Mouse (Mus musculus) naive thymus-derived CD4-positive, alpha-beta T cell, adult 2 months (primary cell): ENCODE results near the gene Nhlrc1.

Experiments used
- DNase-seq: peaks from one replicate; pipeline ENCODE4 v3.0.0-alpha.2; 2011; ENCODE audit warnings: low read depth

Nhlrc1 gene

GRCm38 (mm10) chr13:47014334-47015194 is at the start of gene Nhlrc1:
TSS of gene Nhlrc1 (minus strand) at chr13:47014850.
- peak; percentile 89 for DNase-seq

DNA sequence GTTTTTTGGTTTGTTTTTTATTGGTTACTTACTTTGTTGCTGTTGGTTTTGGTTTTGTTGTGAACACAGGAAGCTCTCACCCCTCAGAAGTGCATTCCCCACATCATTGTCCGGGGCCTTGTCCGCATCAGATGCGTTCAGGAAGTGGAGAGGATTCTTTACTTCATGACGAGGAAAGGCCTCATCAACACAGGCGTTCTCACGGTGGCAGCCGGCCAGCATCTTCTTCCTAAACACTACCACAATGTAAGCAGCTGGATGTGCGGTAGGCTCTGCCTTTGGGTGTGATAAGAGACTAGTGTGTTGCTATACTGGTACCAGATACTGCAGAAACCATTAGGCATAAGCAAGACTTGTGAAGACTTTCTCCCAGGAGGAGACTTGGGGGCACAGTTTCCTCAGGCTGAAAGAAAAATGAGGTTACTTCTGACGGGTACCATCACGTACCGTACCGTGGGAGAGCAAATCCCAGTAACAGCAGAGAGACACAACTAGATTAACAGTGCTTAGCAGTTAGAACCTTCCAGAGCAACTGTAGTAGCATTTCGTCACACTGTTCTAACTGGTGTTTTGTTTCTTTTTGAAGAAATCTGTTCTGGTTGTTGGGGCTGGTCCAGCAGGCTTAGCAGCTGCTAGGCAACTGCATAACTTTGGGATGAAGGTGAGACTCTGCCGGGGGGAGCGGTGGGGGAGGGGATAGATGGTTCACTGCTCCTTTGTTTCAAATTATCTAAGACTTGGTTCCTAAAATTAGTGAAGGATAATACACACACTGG is 49.5 kb upstream of the Nhlrc1 start:
- DNase-seq, result no peak

GRCm38 (mm10) chr13:47062756-47063155 is 48.1 kb upstream of the Nhlrc1 start:
- no peak for DNase-seq

DNA sequence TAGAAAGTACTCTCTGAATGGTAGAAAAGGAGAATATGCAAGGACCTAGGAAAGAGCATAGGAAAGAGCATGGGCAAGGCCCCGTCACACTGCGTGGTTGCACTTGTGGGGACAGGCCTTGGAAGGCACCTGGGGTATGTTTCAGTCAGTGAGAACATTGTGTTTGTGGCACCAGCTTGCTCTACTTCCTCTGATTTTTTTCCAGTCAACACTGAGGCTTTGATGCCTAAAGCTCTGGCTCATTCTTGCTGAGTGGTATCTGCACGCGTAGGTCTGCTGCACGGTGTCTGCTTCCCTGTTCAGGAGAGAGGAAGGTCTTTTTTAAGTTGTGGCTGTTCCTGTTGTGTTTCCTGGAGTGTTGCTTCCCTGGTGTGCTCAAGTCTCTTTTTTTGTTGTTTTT is 42.1 kb upstream of the Nhlrc1 start:
- no peak for DNase-seq

DNA sequence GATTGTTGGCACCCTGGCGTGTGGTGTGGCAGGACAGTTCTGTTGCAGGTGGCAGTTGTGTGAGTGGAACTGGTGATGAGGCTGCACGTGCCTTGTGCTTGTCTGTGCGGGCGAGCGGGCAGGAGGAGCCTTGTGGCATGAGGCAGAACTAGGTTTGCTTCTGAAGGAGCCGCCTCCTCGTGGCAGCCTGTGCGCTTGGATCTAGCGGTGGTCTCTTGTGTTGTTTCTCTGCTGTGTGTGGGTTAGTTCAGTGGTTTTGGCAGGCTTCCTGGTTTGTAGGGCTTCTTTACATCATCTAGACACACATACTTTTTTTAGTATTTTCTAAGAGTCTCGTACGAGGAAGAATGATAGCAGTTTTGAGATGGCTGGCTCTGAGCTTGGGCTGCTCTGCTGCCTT is 41.5 kb upstream of the Nhlrc1 start:
- DNase-seq, result peak; percentile 20

DNA sequence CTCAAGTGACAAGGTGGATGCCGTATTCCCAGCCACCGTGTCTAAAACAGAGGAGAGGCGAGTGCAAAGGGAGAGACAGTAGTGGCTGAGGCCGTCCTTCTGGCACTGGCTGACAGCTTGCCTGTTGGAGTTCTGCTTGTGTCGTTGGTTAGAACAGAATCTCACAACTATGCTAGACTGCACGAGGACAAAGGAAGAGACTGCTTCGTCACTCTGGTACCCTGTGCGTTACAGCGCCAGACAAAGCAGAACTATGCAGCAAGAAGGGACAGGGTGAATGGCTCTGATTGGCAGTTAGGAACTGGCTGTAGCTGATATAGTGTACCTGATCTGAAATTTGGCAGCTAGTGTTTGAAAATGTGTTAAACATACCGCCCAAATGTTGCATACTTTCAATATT is 39.3 kb upstream of the Nhlrc1 start:
- no peak for DNase-seq

- no peak for DNase-seq
Measured at GRCm38 (mm10) chr13:47050009-47050408, 35.4 kb upstream of the Nhlrc1 start.

- DNase-seq, result no peak
Measured at GRCm38 (mm10) chr13:47047996-47048395, 33.3 kb upstream of the Nhlrc1 start.

DNA sequence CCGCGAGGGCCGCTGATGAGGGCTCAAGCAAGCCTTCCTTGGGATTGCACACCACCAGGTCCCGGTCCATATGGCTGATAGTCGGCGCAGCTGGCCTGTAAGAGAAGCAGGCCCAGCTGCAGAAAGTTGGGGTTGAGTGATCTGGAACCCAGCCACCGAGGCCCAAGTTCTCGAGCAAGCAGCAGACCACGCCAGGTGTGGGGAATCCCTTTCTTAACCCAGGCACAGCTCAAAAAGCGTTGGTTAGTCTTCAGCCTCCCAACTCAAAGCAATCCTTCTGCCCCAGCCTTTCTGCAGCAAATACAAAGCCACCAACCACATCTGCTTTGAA is 29.9 kb upstream of the Nhlrc1 start, which contains the start of gene Tpmt:
Tpmt (minus strand) TSS at position 121 of the 331 bp plus-strand sequence.
- no peak for DNase-seq

DNA sequence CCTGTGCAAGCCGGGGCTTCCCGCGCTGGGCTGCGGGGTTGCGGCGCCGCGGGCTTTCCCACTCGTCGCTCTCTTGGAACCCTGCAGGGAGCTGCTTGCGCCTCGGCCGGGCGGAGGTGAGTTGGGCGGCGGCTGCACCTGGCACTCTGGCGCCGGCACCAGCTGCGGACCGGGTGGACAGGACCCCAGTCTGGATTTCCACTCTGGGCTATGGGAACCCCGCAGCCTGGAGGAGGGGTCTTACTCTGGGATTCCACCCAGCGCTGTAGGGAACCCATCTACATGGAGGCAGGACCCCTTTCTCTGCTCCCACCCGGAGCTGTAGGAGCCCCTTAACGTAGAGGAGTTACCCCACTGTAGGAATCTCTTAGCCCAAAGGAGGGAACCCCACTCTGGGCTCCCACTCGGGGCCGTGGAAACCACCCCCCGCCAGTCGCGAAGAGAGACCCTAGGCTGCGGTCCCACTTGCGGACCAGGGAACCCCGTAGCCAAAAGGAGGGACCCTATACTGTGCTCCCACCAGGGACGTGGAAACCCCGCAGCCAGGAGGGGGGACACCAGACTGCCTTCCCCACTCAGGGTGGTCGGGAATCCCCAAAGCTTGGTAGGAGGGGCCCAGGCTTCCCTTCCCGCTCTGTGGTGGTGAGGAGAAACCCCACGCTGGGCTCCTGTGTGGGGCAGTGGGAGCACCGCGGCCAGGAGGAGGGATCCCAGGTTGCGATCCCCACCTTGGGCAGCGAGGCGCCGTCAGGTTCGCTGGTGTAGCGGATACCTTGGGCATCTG is 29.4 kb upstream of the Nhlrc1 start:
- peak; percentile 44 for DNase-seq

DNA sequence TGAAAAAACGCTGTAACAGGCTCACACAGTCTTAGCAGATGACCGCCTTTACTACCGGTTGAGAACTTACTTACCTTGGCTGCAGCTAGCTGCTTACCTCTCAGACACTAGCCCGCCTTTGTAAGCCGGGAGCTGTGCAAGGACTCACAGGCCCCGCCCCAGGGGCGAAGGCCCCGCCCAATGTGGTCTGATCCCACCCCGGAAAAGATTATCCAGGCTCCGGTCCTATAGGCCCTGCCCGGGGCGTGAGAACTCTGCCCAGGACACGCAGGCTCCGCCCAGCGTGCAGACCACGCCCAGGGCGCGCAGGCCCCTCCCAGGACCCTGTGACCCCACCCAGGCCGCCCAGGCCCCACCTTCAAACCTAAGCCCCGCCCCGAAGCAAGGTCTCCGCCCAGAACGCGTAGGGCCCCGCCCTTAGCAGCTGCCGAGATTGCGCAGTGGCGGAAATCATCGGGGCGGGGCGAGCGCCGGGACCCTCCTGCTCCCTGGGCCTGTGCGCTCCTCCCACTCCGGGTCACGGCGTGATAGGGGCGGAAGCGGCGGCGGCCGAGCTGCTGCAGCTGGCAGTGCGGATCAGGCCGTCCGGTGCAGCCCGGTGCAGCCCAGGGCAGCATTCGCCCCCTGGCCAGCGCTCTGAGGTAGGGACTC is 28.5 kb upstream of the Nhlrc1 start, which contains the start of gene Kdm1b:
Kdm1b (plus strand) TSS at position 470 of the 651 bp plus-strand sequence.
- peak; percentile 99 for DNase-seq

DNA sequence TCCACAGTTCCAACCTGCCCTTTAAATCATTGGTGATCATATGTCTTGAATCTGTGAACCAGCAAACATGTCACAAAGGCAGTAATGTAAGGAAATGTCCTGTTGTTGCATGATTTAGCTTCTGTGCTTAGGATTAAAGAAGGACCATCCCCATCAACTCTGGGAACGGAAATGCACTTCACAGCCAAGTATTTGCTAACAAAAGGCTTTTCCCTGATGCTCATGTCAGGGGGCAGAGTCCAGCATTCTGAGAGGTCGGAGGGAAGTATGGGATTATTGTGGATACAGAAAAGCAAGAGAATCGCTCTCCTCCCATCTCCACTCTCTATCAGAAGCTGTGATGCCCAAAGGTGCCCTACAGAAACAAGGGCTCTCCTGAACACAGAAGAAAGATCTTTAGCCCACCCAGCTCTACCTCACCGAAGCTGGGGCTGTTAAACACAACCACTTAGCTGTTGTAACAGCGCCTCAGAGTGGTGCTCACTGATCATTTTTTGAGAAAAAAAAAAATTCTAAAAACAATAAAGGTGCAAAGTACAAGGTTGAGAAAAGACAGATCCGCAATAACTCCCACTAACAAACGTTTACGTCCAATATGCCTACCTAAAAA is 27.5 kb upstream of the Nhlrc1 start:
- peak; percentile 15 for DNase-seq

DNA sequence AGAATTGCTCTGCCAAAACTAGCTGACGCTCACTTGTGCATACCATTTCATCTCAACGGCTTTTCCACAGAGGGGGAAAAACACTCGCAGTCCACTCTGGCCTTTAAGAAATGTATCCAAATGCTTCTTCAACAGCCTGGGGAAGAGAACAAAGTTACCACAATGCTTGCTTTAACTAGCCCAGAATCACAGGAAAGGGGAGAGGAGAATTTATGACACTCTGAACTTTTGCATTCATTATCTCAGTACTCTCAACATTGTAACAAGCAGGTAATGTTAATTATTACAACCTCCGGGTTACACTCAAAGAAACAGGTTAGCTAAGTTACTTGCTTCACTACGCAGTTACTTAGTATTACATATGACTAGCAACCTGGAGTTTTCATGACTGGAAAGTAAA is 25.4 kb upstream of the Nhlrc1 start:
- DNase-seq, result no peak

DNA sequence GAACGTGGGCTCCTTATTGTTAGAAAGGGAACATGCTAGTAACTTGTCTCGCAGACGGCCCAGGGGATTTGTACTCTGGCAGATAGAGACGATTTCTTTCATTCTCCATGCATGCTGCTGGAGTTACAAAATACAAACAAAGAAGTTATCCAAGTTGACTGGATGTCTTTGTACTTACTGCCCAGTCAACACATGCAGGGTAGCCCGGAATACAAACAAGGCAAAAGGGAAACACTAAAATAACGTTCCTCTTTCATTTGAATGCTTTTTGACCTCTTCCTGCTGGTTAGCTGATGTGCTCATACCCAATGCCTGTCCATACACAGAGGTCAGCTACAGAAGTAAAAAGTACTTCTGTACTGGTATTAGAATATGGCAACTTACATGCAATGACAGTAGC is 23.3 kb upstream of the Nhlrc1 start:
- DNase-seq, result no peak

DNA sequence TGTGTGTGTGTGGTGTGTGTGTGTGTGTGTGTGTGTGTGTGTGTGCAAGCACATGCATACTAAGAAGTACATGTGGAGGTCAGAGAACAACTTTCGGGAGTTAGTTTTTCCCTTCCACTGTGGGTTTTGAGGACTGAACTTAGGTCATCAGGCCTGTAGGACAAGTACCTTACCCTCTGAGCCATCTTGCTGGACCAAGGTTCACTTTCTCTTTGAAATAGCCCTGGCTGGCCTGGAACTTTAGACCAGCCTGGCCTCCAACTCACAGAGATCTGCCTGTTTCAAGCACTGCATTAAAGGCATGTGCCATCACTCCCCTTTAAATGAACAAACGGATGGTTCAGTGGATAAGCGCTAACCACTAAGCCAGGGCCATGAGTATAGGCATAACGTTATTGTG is 19.0 kb upstream of the Nhlrc1 start:
- DNase-seq, result no peak

DNA sequence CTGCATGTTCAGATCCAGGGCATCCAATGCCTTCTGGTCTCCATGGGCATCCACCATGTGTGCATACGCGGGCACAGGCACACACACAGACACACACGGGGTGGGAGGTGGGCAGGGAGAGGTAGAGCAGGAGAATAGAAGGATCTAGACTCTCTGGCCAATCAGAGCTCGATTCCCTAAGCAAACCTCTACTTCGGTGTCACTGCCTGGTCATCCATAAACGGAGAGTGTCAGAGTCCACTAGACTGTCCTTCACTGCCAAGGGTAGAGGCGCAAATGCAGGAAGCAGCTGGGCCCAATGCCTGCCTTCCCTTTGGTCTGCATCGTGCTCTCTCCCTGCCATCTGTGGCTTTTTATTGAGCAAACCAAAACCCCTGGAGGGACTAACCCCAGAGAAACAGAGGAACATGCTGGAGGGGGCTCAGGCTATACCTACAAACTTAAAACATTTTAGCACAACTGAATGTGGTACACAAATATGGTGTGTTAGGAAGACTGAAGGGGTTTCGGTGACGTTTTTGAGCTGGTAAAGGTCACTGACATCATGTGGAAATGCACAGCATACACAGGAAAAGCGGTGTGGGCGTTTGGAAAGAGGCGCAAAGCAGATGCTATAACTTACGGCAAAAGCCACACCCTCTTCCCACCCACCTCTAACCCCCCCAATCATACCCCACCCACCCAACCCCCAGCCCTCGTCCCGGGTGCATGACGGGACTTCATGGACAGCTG is 15.9 kb upstream of the Nhlrc1 start:
- DNase-seq, result no peak

- DNase-seq, result no peak
Measured at GRCm38 (mm10) chr13:47020798-47021197, 6.1 kb upstream of the Nhlrc1 start.

DNA sequence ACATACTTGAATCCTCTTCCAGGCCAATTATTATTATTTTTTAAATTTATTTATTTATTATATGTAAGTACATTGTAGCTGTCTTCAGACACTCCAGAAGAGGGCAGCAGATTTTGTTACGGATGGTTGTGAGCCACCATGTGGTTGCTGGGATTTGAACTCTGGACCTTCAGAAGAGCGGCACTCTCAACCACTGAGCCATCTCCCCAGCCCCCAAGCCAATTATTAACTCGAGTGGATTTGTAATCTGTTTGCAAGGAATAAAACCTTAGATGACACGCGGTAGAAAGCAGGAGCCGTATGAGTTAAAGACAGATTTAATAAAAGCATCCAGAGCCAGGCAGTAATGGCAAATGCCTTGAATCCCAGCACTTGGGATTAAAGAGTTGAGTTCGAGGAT is 5.1 kb upstream of the Nhlrc1 start:
- DNase-seq, result no peak

- DNase-seq, result peak; percentile 18
Measured at GRCm38 (mm10) chr13:47017259-47017658, 2.6 kb upstream of the Nhlrc1 start.

DNA sequence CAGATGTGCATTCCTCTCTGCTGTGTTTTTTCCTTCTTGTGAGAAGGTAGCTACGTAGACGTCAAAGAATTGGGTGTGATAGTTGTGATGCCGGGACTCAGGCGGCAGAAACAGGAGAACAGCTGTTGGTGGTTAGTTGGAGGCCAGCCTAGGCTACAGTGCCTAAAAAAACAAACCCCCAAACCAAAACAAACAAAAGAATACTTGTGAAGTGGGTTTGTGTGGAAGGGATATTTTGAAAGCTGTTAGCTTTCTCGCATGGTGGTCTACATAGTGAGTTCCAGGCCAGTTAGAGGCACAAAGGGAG is 498 bp upstream of the Nhlrc1 start:
- DNase-seq, result no peak

DNA sequence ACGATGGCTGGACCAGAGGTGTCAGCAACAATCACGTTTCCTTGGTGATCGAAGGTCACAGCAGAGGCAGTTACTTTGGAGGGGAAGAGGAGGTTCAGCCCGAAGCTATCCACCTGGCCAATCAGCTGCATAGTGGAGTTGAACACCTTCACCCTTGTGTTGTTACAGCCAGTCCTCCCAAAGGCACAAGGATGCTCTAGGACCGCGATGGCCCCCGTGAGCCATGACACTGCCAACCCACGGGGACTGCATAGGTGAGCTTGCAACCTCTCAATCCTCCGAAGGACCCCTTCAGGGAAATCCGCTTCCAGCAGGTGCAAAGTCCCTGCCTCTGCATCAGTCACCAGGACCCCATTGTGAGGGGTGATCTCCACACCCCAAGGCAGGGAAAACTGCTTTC is 910 bp downstream of the Nhlrc1 start:
- no peak for DNase-seq
